In the genomic region with DNA sequence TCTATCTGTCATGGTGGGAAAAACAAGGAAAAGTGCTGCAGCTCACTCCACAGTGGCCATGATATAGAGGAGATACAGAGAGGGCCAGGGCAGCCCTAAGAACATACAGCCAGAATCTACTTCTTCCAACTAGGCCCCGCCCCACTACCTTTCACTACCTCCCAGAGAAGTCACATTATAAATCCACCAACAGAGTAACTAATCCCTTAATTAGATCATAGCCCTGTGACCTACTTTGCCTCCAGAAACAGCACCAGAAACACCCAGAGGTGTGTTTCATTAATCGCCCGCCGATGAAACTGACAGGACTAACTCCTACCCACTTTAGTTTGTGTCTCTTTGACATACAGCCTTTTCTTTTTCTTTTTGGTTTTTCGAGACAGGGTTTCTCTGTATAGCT, we compare ENCODE assay signal across 8 mouse cellular contexts. TPM values are rescaled to one million over a fixed set of nuclear protein-coding genes. Genes with fewer than 3 reads are reported as not detected.
DNase-seq lines count a peak whose midpoint lies in the region; ATAC-seq and TF ChIP-seq lines count a peak whose summit lies in the region.

No protein-coding gene starts in this region.

- H3K79me2 ChIP-seq in C2C12 (ENCODE audit: control insufficient read depth, insufficient read depth) (peaks cover 65% of the 10 kb centered on the region), CH12.LX (replicated peaks; ENCODE audit: control insufficient read depth, extremely low read depth, insufficient read depth, poor library complexity, severe bottlenecking) (peaks cover 40% of the 10 kb centered on the region)

- TF ChIP-seq POLR2A in CH12.LX (IDR thresholded peaks at IDR 0.05; ENCODE audit: low read depth, low read length), result no peak

- peaks cover 53% of the 10 kb centered on the region for H3K79me3 ChIP-seq in C2C12 (ENCODE audit: low read depth)

- H3K27me3 ChIP-seq in C2C12 (ENCODE audit: control insufficient read depth, insufficient read depth, insufficient read length), result no peaks in the 10 kb centered on the region
- no peaks in the 10 kb centered on the region for H3K27me3 ChIP-seq in CH12.LX (replicated peaks)
- H3K27me3 ChIP-seq in forebrain, embryonic 16.5 days (replicated peaks; ENCODE audit: control insufficient read depth, insufficient read depth, low read length), result no peaks in the 10 kb centered on the region
- H3K27me3 ChIP-seq in liver, postnatal 0 days (ENCODE audit: insufficient read depth, low read length), result no peaks in the 10 kb centered on the region

- DNase-seq in CH12.LX (ENCODE audit: extremely low read depth), result no peak
- no peak for DNase-seq in liver, postnatal 0 days
- no peak for DNase-seq in ovary, postnatal 10 days (ENCODE audit: low spot score)
- DNase-seq in left cerebral cortex, postnatal 14 days (ENCODE audit: low spot score in 2 of 2), result no peak
- no peak for DNase-seq in thymus, postnatal 10 days (ENCODE audit: low spot score in 2 of 2)
- no peak for DNase-seq in kidney, postnatal 14 days

- TF ChIP-seq EP300 in CH12.LX (IDR thresholded peaks at IDR 0.05; ENCODE audit: low read length), result no peak
- no peak for TF ChIP-seq EP300 in liver, postnatal 0 days (IDR thresholded peaks at IDR 0.05; ENCODE audit: low read depth)

- H3K4me1 ChIP-seq in CH12.LX (ENCODE audit: control insufficient read depth in 1 of 2, insufficient read depth in 2 of 2), result peaks cover 2 to 38% of the 10 kb centered on the region in 2 experiments; a peak in 3 of 4 replicates
- H3K4me1 ChIP-seq in forebrain, embryonic 16.5 days (replicated peaks; ENCODE audit: control insufficient read depth, insufficient read depth, low read length), result peaks cover 18% of the 10 kb centered on the region
- H3K4me1 ChIP-seq in liver, postnatal 0 days (ENCODE audit: insufficient read depth), result peaks cover 21% of the 10 kb centered on the region

- in situ Hi-C loops in CH12.LX (cut with MboI; ENCODE audit: low pct_ligation_motif_present, low pct_unique_long_range_greater_than_20kb, low sequenced_read_pairs), result no loop called here

- no peak overlapping the region for H3ac ChIP-seq in C2C12 (ENCODE audit: control insufficient read depth, insufficient read length, low read depth)

- H3K4me2 ChIP-seq in CH12.LX (ENCODE audit: insufficient read depth, low read depth, poor library complexity, severe bottlenecking), result peak overlapping the region; percentile 97
- peak overlapping the region; percentile 76 for H3K4me2 ChIP-seq in forebrain, embryonic 16.5 days (ENCODE audit: low read length)
- H3K4me2 ChIP-seq in liver, postnatal 0 days (ENCODE audit: low read depth, low read length), result peak overlapping the region; percentile 85

- dilution Hi-C loops in CH12.LX (cut with MboI; ENCODE audit: extremely low pct_ligation_motif_present, extremely low pct_unique_long_range_greater_than_20kb, low sequenced_read_pairs), result no loop called here

- no peak for TF ChIP-seq RAD21 in CH12.LX (IDR thresholded peaks at IDR 0.05; ENCODE audit: low read depth, low read length)

- 66% methylated on average over 5 of the region's 5 CpGs for WGBS in forebrain, embryonic 16.5 days
- WGBS in liver, postnatal 0 days (ENCODE audit: insufficient replicate concordance), result 80% methylated on average over 5 of the region's 5 CpGs

- no peak for ATAC-seq in forebrain, embryonic 16.5 days
- no peak for ATAC-seq in liver, postnatal 0 days

- no peaks in the 10 kb centered on the region for H3K9me3 ChIP-seq in CH12.LX (replicated peaks; ENCODE audit: low read length)
- no peaks in the 10 kb centered on the region for H3K9me3 ChIP-seq in forebrain, embryonic 16.5 days (ENCODE audit: control insufficient read depth, low read length)
- no peaks in the 10 kb centered on the region for H3K9me3 ChIP-seq in liver, postnatal 0 days (ENCODE audit: low read length)

- TF ChIP-seq CTCF in C2C12 (IDR thresholded peaks at IDR 0.05; ENCODE audit: control insufficient read depth, insufficient read depth, insufficient read length) (no peak), CH12.LX (conservative IDR thresholded peaks at IDR 0.05 in 1 of 2, IDR thresholded peaks at IDR 0.05 in 1 of 2; ENCODE audit: low read depth in 2 of 2, low read length in 2 of 2) (no peak)
- TF ChIP-seq CTCF in liver, postnatal 0 days (IDR thresholded peaks at IDR 0.05; ENCODE audit: low read depth), result no peak

- H3K9ac ChIP-seq in CH12.LX (ENCODE audit: insufficient read depth, low read depth), result peak overlapping the region; percentile 68
- no peak overlapping the region for H3K9ac ChIP-seq in forebrain, embryonic 16.5 days (replicated peaks; ENCODE audit: low read depth, low read length)
- peak overlapping the region; percentile 84 for H3K9ac ChIP-seq in liver, postnatal 0 days (replicated peaks)

- no peak overlapping the region for H3K27ac ChIP-seq in CH12.LX (ENCODE audit: insufficient read depth, low read depth)
- no peak overlapping the region for H3K27ac ChIP-seq in forebrain, embryonic 16.5 days (ENCODE audit: low read length)
- H3K27ac ChIP-seq in liver, postnatal 0 days (ENCODE audit: low read depth), result no peak overlapping the region

- intact Hi-C loops in left cerebral cortex, postnatal 14 days (cut with DNase I), result no loop called here

- peaks cover 23% of the 10 kb centered on the region for H3K36me3 ChIP-seq in C2C12 (ENCODE audit: control insufficient read depth, insufficient read depth)
- H3K36me3 ChIP-seq in CH12.LX (replicated peaks in 1 of 2; ENCODE audit: control insufficient read depth in 1 of 2, insufficient read depth in 1 of 2, low read length in 1 of 2), result peaks cover 0 to 30% of the 10 kb centered on the region in 2 experiments
- H3K36me3 ChIP-seq in forebrain, embryonic 16.5 days (ENCODE audit: control insufficient read depth, insufficient read depth), result peaks cover 3% of the 10 kb centered on the region; the same call in 1 of the 2 replicates
- no peaks in the 10 kb centered on the region; the same call in 1 of the 2 replicates for H3K36me3 ChIP-seq in liver, postnatal 0 days (replicated peaks; ENCODE audit: insufficient read depth, low read length)

- H3K4me3 ChIP-seq in C2C12 (ENCODE audit: insufficient read depth, poor library complexity, severe bottlenecking) (peak overlapping the region; percentile 86), CH12.LX (replicated peaks in 1 of 3; ENCODE audit: low read depth in 2 of 3, low read length in 2 of 3, poor library complexity in 1 of 3) (peak overlapping the region in 2 of 3 experiments; percentile 30 to 91)
- H3K4me3 ChIP-seq in forebrain, embryonic 16.5 days (replicated peaks; ENCODE audit: low read length), result no peak overlapping the region; the same call in 1 of the 2 replicates
- H3K4me3 ChIP-seq in liver, postnatal 0 days (ENCODE audit: low read depth, low read length), result peak overlapping the region; percentile 77

TF ChIP-seq in C2C12, 6 proteins besides CTCF, POLR2A, EP300 and RAD21:
- TF ChIP-seq MYOD1 (IDR thresholded peaks at IDR 0.05; ENCODE audit: control insufficient read depth, insufficient read length, low read depth), result no peak
- no peak for TF ChIP-seq USF1 (IDR thresholded peaks at IDR 0.05; ENCODE audit: low read depth)
- TF ChIP-seq FOSL1 (IDR thresholded peaks at IDR 0.05; ENCODE audit: insufficient read depth, low read length, poor library complexity, severe bottlenecking), result no peak
- TF ChIP-seq MAX (IDR thresholded peaks at IDR 0.05), result no peak
- no peak for TF ChIP-seq CEBPB (IDR thresholded peaks at IDR 0.05; ENCODE audit: low read depth)
- TF ChIP-seq MYOG (IDR thresholded peaks at IDR 0.05; ENCODE audit: control insufficient read depth, extremely low read depth, insufficient read length), result no peak

TF ChIP-seq in CH12.LX, 34 proteins besides CTCF, POLR2A, EP300 and RAD21 (continues in another document):
- TF ChIP-seq TCF12 (IDR thresholded peaks at IDR 0.05; ENCODE audit: low read depth, low read length) (no peak), ZMIZ1 (IDR thresholded peaks at IDR 0.05; ENCODE audit: low read depth, low read length) (no peak), BHLHE40 (IDR thresholded peaks at IDR 0.05; ENCODE audit: low read depth, low read length) (no peak), ZKSCAN1 (IDR thresholded peaks at IDR 0.05; ENCODE audit: borderline replicate concordance, low read depth, low read length) (no peak), MYC (IDR thresholded peaks at IDR 0.05; ENCODE audit: low read depth, low read length) (no peak), TBP (conservative IDR thresholded peaks at IDR 0.05; ENCODE audit: low read depth, low read length) (no peak), SMC3 (IDR thresholded peaks at IDR 0.05; ENCODE audit: low read depth, low read length) (no peak), E2F4 (IDR thresholded peaks at IDR 0.05; ENCODE audit: insufficient replicate concordance, low read depth, low read length) (no peak), UBTF (IDR thresholded peaks at IDR 0.05; ENCODE audit: low read depth, low read length) (no peak), MEF2A (IDR thresholded peaks at IDR 0.05; ENCODE audit: borderline replicate concordance, low read depth, low read length) (no peak), HCFC1 (IDR thresholded peaks at IDR 0.05; ENCODE audit: low read depth, low read length) (no peak), MAZ (IDR thresholded peaks at IDR 0.05; ENCODE audit: low read depth, low read length) (no peak), ZNF384 (IDR thresholded peaks at IDR 0.05; ENCODE audit: low read depth, low read length) (no peak), CHD1 (IDR thresholded peaks at IDR 0.05; ENCODE audit: low read depth, low read length) (no peak), JUN (IDR thresholded peaks at IDR 0.05; ENCODE audit: insufficient read depth, low read depth, low read length) (no peak), USF2 (conservative IDR thresholded peaks at IDR 0.05; ENCODE audit: low read depth, low read length) (no peak), MAFK (IDR thresholded peaks at IDR 0.05; ENCODE audit: insufficient replicate concordance, low read length) (no peak)

RNA-seq across cellular contexts. Expression of a gene that starts 1.5 kb away (rescaled TPM):
- polyA plus RNA-seq in C2C12 (2012; fragmentation: generic; extraction: Trizol), result 30.2 TPM
- 44.8 and 55.5 TPM in 2 replicates for total RNA-seq in CH12.LX (2012; rRNA removed)
- 118 and 135 TPM in 2 replicates for total RNA-seq in CH12.LX (2014; rRNA removed)
- 87.4 and 90.6 TPM in 2 replicates for polyA plus RNA-seq in CH12.LX (2012; ENCODE audit: insufficient read length, low read depth)
- polyA plus RNA-seq in forebrain, embryonic 16.5 days (2015; fragmentation: Nextera tagmentation; extraction: Ambion mirVana), result 49.6 and 52.5 TPM in 2 replicates
- 15.1 and 16.1 TPM in 2 replicates for polyA plus RNA-seq in liver, postnatal 0 days (2015; fragmentation: Nextera tagmentation; extraction: Ambion mirVana)
- 10 to 100 TPM; 16.6 to 18.5 TPM for total RNA-seq in left cerebral cortex, postnatal 14 days (2021)

RNA-seq across cellular contexts. Expression of a gene that starts 54.4 kb away (rescaled TPM):
- polyA plus RNA-seq in C2C12 (2012; fragmentation: generic; extraction: Trizol), result not detected
- total RNA-seq in CH12.LX (2012; rRNA removed), result 0.08 TPM in 1 of 2 replicates, not detected in the other
- not detected in 2 replicates for total RNA-seq in CH12.LX (2014; rRNA removed)
- polyA plus RNA-seq in CH12.LX (2012; ENCODE audit: insufficient read length, low read depth), result 0.05 and 0.06 TPM in 2 replicates
- 9.6 and 11.9 TPM in 2 replicates for polyA plus RNA-seq in forebrain, embryonic 16.5 days (2015; fragmentation: Nextera tagmentation; extraction: Ambion mirVana)
- polyA plus RNA-seq in liver, postnatal 0 days (2015; fragmentation: Nextera tagmentation; extraction: Ambion mirVana), result 0.06 and 0.18 TPM in 2 replicates
- 10 to 100 TPM in 1 of 2 experiments, 1 to 10 TPM in 1; 10.0 to 14.7 TPM for total RNA-seq in left cerebral cortex, postnatal 14 days (2021)
